Mouse (Mus musculus): ENCODE measurements around the gene Lfng. TPM values are rescaled to one million over a fixed set of nuclear protein-coding genes. Genes with fewer than 3 reads are reported as not detected.

Gene Lfng
- total RNA-seq, 2 experiments from 2014 or later: 19.3 to 21.1 TPM

DNA sequence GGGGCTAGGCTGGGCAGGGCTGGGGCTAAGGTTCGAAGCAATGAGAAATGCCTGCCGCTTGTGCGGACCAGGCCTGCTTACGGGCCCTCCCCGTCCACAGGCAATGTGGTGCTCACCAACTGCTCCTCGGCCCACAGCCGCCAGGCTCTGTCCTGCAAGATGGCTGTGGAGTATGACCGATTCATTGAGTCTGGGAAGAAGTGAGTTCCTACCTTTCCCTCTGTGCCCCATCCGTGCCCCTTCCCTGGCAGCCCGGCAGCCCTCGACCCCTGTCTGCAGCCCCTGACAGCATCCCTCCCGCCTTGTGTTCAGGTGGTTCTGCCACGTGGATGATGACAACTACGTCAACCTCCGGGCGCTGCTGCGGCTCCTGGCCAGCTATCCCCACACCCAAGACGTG is 5.1 kb downstream of the Lfng start:
- no peak for DNase-seq (ENCODE audit: low spot score in 2 of 2)
- intact Hi-C loops (cut with DNase I): no loop called here

GRCm38 (mm10) chr5:140614141-140614540 is 7.0 kb downstream of the Lfng start:
- intact Hi-C loops (cut with DNase I): no loop called here
- no peak for DNase-seq (ENCODE audit: low spot score in 2 of 2)

GRCm38 (mm10) chr5:140614837-140615236 is 7.7 kb downstream of the Lfng start:
- intact Hi-C loops (cut with DNase I): no loop called here
- no peak for DNase-seq (ENCODE audit: low spot score in 2 of 2)

GRCm38 (mm10) chr5:140615321-140616109 is 8.4 kb downstream of the Lfng start:
- intact Hi-C loops (cut with DNase I): no loop called here
- no peak for DNase-seq (ENCODE audit: low spot score in 2 of 2)

- DNase-seq (ENCODE audit: low spot score in 2 of 2): no peak
- intact Hi-C loops (cut with DNase I): no loop called here
These were observed 9.0 kb downstream of the Lfng start for GRCm38 (mm10) chr5:140616110-140616503.

- intact Hi-C loops (cut with DNase I): no loop called here
- DNase-seq (ENCODE audit: low spot score in 2 of 2): no peak
These were observed 9.6 kb downstream of the Lfng start for GRCm38 (mm10) chr5:140616691-140617090.

DNA sequence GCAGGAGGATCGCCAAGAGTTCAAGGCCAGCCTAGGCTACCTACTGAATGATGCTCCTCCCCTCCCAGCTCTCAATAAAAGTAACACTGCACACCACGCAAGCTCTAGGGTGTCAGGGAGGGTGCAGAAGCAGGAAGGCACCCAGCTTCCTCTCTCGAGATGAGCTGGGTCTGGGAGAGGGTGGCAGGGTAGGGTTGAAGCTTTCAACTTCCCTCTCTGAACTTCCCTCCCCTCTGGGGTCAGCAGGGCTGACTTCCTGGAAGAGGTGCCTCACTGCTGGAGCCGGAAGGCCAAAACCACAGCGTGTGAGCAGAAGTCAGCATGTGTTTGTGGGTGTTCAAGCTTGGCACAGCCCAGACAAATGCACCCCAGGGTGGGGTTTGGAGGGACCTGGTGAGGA is 10.6 kb downstream of the Lfng start:
- intact Hi-C loops (cut with DNase I): no loop called here
- peak in 1 of 2 experiments; percentile 46 for DNase-seq (ENCODE audit: low spot score in 2 of 2)

GRCm38 (mm10) chr5:140619151-140619771 is 12.1 kb downstream of the Lfng start:
- intact Hi-C loops (cut with DNase I): loop anchor here (1.0 kb wide), 2 partner anchors 51 to 80 kb away; no protein-coding TSS in a partner anchor
- DNase-seq (ENCODE audit: low spot score in 2 of 2): peak; percentile 74 to 77

DNA sequence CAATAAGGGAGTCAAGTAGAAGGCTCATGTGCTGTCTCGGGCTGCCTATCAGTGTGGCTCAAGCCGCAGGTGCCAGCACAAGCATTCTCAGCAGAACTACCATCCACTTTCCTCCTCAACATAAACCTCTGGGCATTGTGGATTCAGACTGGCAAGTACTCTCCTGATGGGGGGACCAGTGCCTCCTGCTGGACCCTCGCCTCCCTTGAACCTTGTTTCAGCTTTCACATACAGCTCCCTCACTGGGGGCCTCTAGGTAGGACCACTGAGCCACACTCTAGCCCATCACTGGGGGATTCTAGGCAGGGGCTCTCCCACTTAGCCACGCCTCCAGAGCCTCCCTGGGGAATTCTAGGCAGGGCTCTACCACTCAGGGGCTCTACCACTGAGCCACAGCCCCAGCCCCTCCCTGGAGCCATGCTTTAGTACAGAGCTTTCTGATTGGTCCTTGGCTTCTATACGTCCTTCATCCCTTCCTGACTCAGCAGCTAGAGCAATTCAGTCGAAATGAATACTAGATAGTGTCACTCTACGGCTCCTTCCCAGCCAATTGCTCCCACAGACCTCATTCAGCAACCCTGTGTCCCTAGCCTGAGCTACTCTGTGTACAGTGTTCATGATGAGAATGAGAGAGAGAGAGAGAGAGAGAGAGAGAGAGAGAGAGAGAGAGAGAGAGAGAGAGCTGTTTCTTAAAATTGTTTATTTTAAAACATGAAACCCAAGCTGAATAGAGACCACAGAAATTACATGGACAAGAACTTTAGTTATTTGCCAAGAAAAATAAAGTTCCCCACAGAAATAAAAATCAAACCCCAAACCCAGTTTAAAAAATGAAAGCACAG is 13.0 kb downstream of the Lfng start:
- intact Hi-C loops (cut with DNase I): loop anchor here (1.0 to 2.0 kb wide), 3 partner anchors 21 to 81 kb away; no protein-coding TSS in a partner anchor
- no peak for DNase-seq (ENCODE audit: low spot score in 2 of 2)

DNA sequence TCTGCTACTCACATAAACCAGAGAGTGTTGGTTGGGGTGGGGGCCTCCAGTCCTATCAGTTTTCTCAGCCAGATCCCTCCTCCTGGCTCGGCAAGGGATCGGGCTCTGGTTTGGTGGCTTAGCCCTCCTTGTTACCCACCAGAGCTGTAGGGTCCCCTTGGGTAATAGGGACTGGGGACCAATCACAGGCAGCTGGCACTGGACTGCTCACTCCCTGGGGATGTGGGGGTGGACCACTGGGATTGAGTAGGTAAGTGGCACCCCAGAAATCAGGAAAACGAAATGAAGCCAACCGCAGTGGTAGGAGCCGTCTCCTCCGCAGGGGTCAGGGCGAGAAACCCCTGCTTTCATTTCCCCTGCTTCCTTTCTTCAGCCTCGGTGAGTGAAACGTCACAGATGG is 14.0 kb downstream of the Lfng start:
- DNase-seq (ENCODE audit: low spot score in 2 of 2): no peak
- intact Hi-C loops (cut with DNase I): loop anchor here (2.0 kb wide), 1 partner anchor 20 kb away; no protein-coding TSS in a partner anchor

DNA sequence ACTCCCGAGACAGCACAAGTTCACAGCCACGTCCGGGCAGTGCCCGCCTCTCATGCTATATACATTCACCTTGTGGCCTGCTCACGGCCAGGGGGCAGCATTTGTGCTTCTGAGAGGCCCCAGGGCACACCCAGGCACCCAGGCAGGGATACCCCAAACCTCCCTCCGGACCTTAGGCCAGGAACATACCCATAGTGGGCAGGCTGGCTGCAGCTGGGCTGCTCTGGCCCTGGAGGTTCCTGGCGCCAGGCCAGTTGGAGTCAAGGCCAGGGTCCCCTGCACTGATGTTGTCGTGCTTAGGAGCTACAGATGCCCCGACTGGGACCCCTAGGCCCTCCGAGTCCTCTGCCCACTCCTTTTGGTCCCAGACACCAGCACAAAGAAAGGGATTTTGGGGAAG is 14.4 kb downstream of the Lfng start:
- intact Hi-C loops (cut with DNase I): loop anchor here (2.0 kb wide), 1 partner anchor 19 kb away; no protein-coding TSS in a partner anchor
- no peak for DNase-seq (ENCODE audit: low spot score in 2 of 2)

DNA sequence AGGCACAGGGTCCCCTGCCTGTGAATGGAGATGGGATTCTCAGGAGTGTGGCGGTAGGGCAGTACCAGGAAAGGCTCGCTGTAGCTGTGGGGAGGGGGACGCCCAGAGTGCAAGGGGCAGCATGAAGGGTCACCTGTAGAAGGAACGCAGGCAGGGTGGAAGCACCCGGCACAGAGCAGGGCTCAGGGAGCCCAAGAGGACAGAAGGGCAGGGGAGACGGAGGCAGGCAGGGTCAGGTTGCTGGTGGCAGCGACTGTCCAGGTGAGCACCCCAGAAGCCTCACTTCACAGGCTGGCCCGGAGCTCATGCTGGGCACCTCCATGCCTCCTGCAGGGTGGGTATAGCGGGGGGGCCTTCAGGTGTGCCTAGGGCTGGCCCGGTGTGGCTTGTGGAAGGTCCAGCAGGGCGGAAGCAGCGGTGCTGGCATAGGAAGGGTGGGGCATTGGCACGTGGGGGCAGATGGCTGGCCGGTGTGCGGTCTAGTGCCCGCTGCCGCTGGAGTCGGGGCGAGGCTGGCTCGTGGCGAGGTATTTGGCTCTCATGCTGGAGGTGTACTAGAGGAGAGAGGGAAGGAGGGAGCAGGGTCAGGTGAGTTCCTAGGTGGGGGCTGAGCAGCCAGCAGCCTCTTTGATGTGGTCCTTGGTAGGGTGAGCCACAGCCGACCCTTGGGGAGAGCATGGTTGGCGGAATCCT is 16.0 kb downstream of the Lfng start:
- no peak for DNase-seq (ENCODE audit: low spot score in 2 of 2)
- intact Hi-C loops (cut with DNase I): no loop called here

- DNase-seq (ENCODE audit: low spot score in 2 of 2): no peak
- intact Hi-C loops (cut with DNase I): no loop called here
These were observed 16.7 kb downstream of the Lfng start for GRCm38 (mm10) chr5:140623791-140624190.

GRCm38 (mm10) chr5:140624238-140624637 is 17.1 kb downstream of the Lfng start:
- intact Hi-C loops (cut with DNase I): no loop called here
- DNase-seq (ENCODE audit: low spot score in 2 of 2): no peak

- no peak for DNase-seq (ENCODE audit: low spot score in 2 of 2)
- intact Hi-C loops (cut with DNase I): no loop called here
These were observed 17.8 kb downstream of the Lfng start for GRCm38 (mm10) chr5:140624961-140625360.

DNA sequence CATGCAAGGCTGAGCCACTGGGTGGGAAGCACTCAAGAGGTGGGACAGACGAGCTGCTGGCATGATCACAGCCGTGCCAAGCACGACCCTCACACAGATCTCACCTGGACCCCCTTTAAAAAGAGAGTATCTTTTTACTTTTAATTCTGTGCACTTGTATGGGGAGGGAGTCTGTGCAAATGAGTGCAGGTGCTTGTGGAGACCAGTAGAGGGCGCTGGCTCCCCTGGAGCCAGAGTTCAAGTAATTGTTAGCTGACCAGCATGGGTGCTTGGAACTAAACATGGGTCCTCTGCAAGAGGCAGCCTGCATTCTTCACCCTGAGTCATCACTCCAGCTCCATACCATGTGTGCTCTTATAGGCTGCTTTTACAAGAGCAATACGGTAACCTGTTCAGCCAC is 20.5 kb downstream of the Lfng start:
- no peak for DNase-seq (ENCODE audit: low spot score in 2 of 2)
- intact Hi-C loops (cut with DNase I): no loop called here

GRCm38 (mm10) chr5:140628995-140629394 is 21.9 kb downstream of the Lfng start:
- no peak for DNase-seq (ENCODE audit: low spot score in 2 of 2)
- intact Hi-C loops (cut with DNase I): no loop called here

- no peak for DNase-seq (ENCODE audit: low spot score in 2 of 2)
- intact Hi-C loops (cut with DNase I): no loop called here
These were observed 26.3 kb downstream of the Lfng start for GRCm38 (mm10) chr5:140633432-140633831.

All from left cerebral cortex, postnatal 25 days (tissue).